Mouse (Mus musculus) cerebellum, adult 18-20 months (tissue): ENCODE data around the gene Cemip2.

Experiments
- DNase-seq, 2 experiments: peaks; one replicate each; pipeline ENCODE4 v3.0.0; 2021

Cemip2 gene

GRCm38 (mm10) chr19:21780663-21781062 is 2.5 kb downstream of the Cemip2 start:
- peak in 1 of 2 experiments; percentile 18 for DNase-seq

- peak in 1 of 2 experiments; percentile 27 for DNase-seq
Measured at GRCm38 (mm10) chr19:21781066-21781786, 3.1 kb downstream of the Cemip2 start.

- DNase-seq, result no peak
Measured at GRCm38 (mm10) chr19:21781787-21782432, 3.8 kb downstream of the Cemip2 start.

- DNase-seq, result no peak
Measured at GRCm38 (mm10) chr19:21783717-21784116, 5.6 kb downstream of the Cemip2 start.

GRCm38 (mm10) chr19:21784331-21785131 is 6.4 kb downstream of the Cemip2 start:
- DNase-seq, result peak; percentile 61 to 73

- DNase-seq, result no peak
Measured at GRCm38 (mm10) chr19:21785132-21785528, 7.0 kb downstream of the Cemip2 start.

DNA sequence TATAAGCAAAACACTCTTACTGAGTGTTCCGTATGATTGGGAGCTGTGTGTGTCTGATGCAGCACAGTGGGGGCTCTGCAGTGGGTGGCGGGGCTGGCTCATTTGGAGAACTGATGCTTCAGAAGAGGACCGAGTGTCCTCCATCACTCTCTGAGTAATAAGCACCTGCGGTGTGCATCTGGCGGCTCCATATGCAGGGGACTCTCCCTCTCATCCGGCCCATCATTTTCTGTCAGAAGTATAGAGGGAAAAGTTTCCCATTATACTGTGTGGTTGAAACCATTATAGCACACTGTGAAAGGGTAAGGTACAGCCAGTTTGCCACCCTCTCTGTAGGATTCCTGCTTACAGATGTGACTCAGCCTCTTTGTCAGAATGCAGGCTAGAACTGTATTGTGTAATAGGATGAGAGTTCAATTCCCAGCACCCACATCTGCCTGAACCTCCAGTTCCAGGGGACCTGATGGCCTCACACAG is 8.9 kb downstream of the Cemip2 start:
- peak; percentile 69 for DNase-seq

GRCm38 (mm10) chr19:21788999-21789398 is 10.9 kb downstream of the Cemip2 start:
- DNase-seq, result no peak

GRCm38 (mm10) chr19:21789676-21790075 is 11.5 kb downstream of the Cemip2 start:
- DNase-seq, result no peak

GRCm38 (mm10) chr19:21791386-21791785 is 13.2 kb downstream of the Cemip2 start:
- DNase-seq, result no peak

GRCm38 (mm10) chr19:21791826-21792225 is 13.7 kb downstream of the Cemip2 start:
- DNase-seq, result peak in 1 of 2 experiments; percentile 34

DNA sequence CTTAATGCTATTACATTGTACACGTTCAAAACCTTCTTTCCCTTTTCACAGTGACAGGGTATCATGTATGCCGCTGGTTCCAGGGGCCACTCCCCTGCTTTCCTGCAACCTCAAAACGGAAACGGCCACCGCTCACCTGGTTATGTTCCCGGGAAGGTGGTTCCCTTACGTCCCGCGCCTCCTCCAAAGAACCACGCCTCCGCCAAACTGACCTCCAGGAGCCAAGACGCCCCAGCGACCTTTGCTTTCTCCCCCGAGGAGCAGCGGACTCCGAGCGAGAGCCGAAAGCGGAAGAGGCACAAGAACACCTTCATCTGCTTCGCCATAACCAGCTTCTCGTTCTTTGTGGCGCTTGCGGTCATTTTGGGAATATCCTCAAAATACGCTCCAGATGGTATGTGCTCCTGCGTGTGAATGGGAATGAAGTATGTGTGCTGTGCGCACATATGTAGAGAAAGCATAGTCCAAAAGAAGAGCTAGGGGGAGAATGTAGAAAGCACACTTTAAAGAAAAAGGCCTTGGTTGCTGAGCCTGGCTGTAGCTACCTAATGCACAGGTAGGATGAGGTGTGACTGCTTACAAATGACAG is 14.5 kb downstream of the Cemip2 start:
- no peak for DNase-seq

DNA sequence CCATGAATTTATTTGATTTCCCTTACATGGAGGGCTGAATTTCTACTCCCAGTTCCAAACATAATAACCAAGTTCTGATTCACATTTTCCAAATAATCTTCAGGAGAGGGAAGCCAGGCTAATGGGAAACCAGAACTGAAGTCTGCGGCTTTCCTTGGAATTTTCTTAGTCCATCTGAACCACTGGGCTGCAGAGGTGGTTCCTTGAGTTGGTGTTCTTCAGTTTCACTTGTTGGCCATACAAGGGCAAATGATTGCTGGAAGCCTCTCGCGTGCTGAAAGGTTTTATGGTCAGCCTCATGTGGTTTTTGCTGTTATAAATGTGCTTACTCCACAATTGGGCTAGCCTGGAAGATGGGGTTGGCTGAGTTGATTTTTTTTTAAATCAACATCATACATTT is 16.4 kb downstream of the Cemip2 start:
- DNase-seq, result no peak

DNA sequence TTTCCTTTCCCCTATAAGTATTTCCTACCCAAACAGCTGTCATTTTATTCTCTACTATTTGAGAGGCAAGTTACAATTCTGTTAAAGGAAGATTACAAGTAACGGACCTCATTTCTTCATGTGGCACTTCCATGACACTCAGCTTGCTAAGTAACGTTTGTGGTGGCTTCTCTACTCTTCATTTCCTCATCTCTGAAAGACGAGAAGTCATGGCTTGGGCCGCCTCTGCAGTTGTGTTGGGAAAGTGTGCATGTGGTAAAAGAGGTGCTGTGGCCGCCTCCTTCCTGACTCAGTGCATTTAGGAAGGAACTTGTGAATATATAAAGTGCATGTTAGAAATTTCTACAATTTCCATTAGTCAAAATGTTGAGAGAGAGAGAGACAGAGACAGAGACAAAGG is 18.2 kb downstream of the Cemip2 start:
- no peak for DNase-seq

GRCm38 (mm10) chr19:21798700-21799099 is 20.6 kb downstream of the Cemip2 start:
- peak in 1 of 2 experiments; percentile 24 for DNase-seq

DNA sequence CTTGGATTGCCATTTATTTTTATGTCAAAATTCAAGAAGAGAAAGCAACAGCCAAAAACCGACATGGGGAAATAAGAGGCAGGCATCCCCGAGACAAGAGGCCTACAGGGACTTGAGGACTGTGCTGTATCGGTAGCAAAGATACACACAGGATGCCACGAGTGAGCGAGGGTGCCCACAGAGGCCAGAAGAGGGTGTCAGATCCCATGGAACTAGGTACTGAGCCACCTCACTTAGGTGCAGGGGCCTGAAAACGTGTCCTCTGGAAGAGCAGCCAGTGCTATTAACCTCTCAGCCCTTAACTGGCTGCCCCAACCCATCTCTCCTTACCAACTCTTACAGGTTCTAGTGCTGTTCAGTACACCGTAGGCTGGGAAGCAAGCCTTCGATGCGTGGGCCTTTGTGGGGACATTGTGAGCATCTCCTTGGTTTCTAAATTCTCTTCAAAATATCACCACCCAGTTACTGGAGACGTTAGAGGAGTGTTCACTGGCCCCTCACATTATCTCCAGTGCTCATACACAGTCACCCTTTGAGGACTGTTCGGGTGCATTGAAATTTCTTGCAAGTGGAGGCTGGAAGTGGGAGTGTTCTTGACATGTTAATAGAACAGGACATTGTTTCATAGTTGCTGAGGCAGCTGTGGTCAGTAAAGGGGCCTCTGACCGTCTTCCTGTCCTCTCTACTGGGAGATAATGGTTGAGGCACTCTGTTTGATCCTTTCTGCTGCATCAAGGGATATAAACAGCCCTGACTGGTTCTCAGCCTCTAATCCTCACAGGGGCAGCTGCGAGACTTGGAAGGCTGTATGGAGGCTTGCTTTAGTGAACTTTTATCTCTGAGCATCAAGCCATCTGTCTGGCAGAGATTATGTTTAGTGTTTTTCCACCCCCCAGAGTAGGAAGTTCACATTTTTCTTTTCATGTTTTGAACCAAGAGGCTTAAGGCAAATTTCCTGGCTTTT is 21.6 kb downstream of the Cemip2 start:
- DNase-seq, result no peak

DNA sequence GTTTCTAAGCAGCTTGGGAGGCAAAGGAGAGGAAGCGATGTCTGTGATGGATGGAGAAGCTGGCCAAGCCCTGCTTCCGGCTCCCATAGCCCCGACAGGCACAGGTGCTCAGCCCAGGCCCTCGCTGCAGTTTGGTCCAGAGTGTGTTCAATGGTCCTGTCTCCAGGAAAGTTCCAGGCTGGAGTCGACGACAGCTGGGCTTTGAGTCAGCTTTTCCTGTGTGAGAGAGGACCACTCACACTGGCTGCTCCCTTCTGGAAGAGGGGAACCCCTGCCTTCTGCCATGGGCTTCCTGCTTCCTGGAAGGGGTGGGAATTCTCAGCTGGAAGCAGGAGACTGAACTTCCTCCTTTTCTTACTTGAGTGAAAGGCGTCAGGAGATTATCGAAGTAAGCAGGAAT is 26.3 kb downstream of the Cemip2 start:
- DNase-seq, result no peak

DNA sequence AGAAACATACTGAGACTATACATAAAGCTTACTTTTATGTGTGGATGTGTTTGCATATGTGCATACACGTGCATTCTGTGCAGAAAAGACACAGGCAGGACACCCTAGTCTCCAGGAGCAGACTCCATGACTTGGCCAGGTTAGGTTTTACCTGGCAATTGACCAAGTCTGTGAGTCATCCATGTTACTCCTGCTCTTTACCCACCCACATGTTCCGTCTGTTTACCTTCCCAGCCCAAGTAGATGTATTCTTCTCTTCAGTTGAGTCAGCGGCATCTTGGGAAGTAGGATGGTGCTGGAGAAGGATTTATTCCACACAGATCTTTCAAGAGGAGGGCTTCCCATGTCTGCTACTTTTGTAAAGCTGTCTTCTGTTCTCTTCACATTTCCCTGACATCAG is 27.2 kb downstream of the Cemip2 start:
- DNase-seq, result peak; percentile 59 to 65

GRCm38 (mm10) chr19:21810135-21810534 is 32.0 kb downstream of the Cemip2 start:
- DNase-seq, result no peak

DNA sequence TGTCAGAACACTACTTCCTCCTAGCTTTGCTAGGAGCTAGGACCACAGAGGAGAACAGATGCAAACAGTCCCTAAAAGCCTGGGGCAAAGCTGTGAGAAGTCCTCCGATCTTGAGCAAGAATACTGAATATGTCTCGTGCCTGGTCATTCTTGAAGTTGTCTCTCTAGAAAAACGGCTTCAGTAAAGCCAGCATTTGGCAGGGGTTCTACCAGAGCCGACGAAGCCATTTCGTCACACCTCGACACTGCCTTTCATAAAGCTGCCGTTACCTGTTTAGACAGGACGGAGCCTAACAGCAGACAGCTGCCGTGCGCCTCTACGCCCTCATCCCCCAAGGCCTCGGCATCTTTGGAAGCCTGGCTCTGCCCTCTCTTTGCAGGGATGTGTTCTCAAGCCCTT is 35.4 kb downstream of the Cemip2 start:
- no peak for DNase-seq

DNA sequence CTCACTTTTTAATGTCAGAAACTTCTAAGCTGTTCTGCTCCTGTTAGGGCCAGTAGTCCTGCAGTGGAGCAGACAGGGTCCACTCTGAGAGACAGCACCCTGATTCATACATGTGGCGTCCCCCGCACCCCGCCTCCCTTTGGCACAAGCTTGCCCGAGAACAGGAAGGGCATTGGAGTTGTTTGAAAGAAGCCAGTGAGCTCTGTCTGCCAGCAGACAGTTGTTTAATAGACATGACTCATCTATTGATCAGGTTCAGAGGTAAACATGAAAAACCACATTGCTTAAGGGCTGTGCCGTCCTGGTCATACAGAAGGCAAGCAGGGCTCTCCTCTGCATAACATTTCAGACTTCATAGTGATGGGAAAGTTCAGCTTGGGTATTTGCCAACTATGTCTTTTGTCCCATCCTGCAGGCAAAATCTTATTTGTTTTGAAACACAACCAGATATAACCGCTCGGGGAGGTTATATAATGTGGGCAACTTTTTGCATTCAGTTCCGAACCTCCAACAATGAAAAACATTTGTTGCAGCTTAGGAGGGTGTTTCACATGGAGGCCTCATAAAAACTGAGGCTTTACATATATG is 36.4 kb downstream of the Cemip2 start:
- no peak for DNase-seq

DNA sequence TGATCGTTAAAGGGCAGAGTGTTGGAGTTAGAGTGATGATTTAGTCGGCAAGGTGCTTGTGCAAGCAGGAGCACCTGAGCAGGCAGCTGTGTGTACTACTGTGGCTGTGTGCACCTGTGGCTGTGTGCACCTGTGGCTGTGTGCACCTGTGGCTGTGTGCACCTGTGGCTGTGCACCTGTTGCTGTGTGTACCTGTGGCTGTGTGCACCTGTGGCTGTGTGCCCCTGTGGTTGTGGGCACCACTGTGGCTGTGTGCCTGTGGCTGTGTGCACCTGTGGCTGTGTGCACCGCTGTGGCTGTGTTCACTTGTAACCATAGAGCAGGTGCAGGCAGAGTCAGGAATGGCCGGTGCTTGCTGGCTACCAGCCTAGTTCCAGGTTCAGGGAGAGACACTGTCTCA is 38.1 kb downstream of the Cemip2 start:
- DNase-seq, result no peak
